Mouse (Mus musculus) induced T-regulatory cell, adult 2 months (primary cell): Measurements from ENCODE around the gene Lrp2bp.

ENCODE experiments used
- DNase-seq: peaks from one replicate; pipeline ENCODE4 v3.0.0-alpha.2; 2012; ENCODE audit warnings: low read depth

Lrp2bp gene

DNA sequence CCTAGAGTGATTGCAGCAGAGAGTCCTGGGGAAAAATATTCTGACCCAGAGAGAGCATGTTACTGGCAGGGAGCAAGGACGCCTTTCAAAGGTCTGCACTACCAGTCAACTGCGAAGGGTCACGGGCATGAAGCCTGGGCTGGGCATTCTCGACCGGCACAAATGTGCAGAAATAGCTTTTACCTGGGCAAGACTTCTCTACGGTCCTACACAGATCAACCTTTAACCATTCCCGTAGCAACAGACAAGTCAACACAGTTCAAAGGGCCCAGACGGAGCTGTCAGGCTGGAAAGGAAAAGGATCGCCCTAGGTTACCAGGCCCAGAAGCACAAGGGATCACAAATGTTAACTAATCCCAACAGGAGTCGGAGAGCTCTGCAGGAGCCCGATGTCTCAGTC lies 37.1 kb downstream of the Lrp2bp start:
- no peak for DNase-seq

DNA sequence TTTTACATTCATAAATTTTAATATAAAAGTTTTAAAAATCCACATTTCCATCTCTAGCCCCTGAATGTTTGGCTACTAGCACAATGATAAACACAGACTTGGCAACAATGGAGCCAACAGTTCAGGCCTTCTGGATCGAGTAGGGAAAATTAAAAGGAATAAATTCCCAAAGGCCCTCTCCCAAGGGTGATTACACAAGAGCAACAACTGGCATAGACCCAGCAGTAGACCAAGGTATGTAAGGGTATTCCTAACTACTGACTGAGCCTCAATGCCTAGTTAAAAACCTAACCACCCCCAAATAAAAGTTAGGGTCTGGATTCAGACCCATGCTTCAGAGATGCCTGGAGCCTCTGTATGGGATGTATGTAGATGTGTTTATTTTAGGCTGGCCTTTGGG lies 40.6 kb downstream of the Lrp2bp start:
- no peak for DNase-seq

DNA sequence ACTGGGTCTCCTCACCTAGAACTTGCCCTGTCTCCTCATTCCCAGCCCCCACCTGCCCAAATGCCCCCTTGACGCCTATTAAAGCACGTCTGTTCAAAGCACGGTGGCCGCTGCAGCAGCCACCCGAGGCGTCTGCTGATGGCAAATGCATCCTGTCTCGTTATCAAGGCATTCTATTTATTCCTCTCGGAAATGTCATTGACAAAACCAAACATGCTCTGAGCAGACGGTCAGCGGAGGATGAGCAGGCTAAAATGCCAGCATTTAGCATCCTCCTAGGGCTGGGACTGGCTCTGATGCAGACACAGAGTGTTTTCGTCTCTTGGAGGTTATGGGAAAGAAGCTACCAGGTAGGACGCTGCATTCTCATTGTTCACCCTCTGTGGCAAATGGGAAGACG lies 41.2 kb downstream of the Lrp2bp start:
- no peak for DNase-seq

DNA sequence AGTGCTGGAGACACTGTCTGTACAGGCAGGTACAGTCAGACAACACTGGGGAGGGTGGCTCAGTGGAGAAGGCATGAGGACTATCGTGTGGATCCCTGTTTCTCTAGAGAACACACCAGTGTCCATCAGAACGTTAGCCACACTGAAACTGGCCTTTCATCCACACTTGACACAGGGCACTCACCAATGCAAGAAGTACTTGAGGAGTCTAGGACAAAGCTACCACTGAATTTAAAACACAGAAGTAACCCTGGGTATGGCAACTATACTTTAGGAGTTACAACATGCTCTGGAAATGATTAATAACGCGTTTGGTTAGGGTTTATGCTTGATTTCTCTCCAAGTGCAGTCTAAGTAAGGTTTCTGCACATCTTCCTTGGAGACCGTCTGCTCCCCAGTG lies 73.7 kb downstream of the Lrp2bp start:
- DNase-seq = no peak

DNA sequence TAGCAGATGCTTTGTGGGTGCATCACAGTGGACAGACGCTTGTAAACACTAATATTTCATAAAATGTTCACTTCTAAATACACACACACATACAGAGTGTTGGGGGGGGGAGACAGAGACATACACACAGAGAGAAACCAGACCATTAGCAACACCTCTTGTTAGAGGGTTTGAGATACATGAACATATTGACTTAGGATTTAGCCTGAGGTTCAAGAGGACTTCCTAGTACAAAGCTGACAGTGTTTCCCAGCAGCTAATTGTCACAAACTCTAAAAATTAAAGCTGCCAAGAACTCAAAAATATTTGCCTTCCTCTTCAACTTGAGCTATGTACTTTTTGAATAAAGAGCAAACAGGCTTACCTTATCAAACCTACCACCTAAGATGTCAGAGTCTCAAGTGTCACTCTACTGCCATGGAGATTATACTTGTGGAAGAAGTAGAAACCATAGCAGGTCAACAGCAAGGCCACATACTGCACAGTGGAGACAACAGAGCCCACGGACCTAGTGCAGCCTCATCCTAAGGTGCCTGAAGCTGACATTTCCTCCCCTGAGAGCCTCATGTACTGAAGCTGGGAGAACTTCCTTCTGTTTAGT lies 74.5 kb downstream of the Lrp2bp start:
- DNase-seq = no peak

DNA sequence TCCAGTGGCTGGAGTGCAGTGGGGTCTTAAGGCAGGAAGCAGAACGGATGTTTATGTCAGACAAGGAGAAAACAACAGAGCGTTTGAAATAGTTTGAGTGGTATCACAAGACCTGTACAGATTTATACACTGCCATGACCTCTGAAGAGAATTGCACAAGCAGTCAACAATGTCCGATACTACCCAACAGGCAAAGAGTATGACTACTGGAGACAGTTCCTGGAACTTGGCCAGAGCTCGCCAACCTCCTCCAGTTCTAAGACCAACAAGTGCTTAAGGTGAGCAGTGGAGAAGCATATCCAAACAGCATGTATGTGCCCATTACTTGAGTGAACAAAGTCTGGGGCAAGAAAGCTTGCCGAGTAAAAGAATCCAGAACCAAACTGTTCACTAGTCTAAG lies 76.1 kb downstream of the Lrp2bp start:
- no peak for DNase-seq

DNA sequence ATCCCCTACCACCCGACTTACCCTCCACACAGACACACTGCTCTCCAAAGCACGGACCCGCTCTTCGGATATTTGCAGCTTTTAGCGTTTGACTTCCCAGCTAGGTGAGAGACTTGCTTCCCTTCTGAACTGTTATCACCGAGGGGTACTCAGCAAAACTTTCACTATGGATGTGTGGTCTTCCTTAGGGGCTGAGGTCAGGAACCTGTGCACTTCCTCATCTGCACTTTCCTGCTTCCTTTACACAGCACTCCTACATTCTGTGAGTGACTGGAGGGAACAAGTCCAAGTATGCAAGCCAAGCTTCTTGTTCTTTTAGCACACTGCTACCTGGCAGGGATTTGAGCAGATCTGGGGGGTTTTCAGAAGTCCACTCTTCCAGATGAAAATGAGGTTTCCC lies 79.8 kb downstream of the Lrp2bp start:
- no peak for DNase-seq
